Mouse (Mus musculus) ES-Bruce4 (cell line): ENCODE measurements at regions not wholly inside any gene's neighbourhood (a gene's known extent, or its start where the extent isn't known, plus 50 kb on each side); places are given as distances from the start of the nearest gene placed in this dataset.

Source experiments
- CTCF ChIP-seq: IDR thresholded peaks from one replicate; pipeline ENCODE4 v1.8.1; 2011; ENCODE audit warnings: low read depth, low read length
- POLR2A ChIP-seq: IDR thresholded peaks from one replicate; pipeline ENCODE4 v1.8.1; 2011; ENCODE audit warnings: low read length; ENCODE audit not compliant: insufficient read depth

- TF ChIP-seq CTCF (no peak), POLR2A (no peak)
These were observed 288.1 kb downstream of the Pcsk1 start for GRCm38 (mm10) chr13:75377717-75378116.
